Mouse (Mus musculus): Measurements from ENCODE around the gene Dclk1. TPM values are rescaled to one million over a fixed set of nuclear protein-coding genes. Genes with fewer than 3 reads are reported as not detected.

The Dclk1 gene
- polyA plus RNA-seq, 1 experiment from 2014 or later, result 140 TPM

DNA sequence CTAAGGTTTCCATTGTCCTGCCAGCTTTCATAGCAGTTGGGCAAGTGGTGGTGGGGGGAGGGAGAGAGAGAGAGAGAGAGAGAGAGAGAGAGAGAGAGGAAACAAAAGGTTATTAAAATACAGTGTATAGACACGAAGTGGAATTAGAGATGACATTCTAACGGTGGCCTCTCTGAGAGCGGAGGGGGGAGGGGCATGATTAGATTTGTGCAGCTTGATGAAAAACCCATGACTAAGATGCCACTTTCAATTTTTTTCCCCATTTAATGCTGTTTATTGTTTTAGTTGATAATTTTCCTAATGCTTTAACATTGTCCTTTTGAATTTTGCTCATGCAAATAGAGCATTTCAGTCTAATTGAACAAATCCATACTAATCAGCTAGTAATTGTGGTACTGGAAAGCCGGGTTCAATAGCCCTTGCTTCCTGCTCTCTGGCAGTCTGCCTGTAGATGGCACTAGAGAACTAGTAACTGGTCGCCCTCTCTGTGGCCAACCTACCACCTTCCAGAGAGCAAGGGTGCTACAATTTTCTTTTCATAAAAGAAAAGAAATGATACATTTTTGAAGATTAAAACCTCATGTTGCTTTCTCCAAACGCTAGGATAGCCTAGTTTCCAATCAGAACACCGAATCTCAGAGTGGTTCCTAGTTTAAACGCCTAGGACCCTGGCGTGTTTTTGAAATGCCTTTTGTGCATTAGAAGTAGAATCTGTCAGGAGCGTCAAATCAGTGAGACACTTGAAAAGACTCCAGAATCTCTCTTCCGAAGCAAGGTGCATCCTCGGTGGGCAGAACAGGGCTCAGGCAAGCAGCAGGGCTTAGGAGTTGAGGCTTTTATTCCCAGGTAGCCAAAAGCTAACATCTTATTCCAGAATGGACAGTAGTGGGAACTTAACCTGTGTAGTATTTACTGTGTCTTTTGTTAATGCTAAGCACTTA lies 278.3 kb downstream of the Dclk1 start:
- Histone ChIP-seq H3K9ac (ENCODE audit: low read length) (no peak overlapping the region), H3K4me1 (ENCODE audit: control insufficient read depth, insufficient read depth, low read length) (peaks cover 41% of the 10 kb centered on the region), H3K27ac (ENCODE audit: low read depth, low read length) (peak overlapping the region; percentile 45; the same call in 1 of the 2 replicates), H3K27me3 (replicated peaks; ENCODE audit: control insufficient read depth, insufficient read depth, low read length) (no peaks in the 10 kb centered on the region), H3K4me3 (ENCODE audit: low read depth, low read length) (no peak overlapping the region), H3K4me2 (ENCODE audit: low read length) (no peak overlapping the region), H3K36me3 (ENCODE audit: control insufficient read depth, insufficient read depth, low read length) (peaks cover 6% of the 10 kb centered on the region; the same call in 1 of the 2 replicates), H3K9me3 (replicated peaks; ENCODE audit: control insufficient read depth, low read length) (no peaks in the 10 kb centered on the region)
- ATAC-seq (peak; percentile 78), DNase-seq (ENCODE audit: low spot score) (peak; percentile 93)
- WGBS, result 17% methylated on average over 12 of the region's 12 CpGs

DNA sequence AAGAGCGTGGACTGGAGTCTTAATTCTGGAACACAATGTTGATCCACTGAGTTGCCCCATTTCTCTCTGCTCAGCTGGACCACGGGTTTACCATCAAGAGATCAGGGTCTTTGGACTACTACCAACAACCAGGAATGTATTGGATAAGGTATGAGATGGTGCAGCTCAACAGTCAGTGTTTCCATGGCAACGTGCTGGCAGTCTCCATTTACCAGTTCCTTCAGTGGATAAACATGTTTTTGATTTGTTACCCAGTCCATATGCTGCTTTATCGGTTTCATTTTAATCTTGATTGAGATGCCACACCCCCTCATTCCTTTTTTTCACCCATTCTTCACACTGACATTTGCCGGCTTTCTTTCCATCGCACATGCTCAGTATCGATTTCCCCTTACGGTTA lies 279.6 kb downstream of the Dclk1 start:
- no peak overlapping the region for H3K4me3 ChIP-seq (ENCODE audit: low read depth, low read length)
- peak; percentile 89 for DNase-seq (ENCODE audit: low spot score)
- ATAC-seq, result peak; percentile 54; the same call in 1 of the 2 replicates
- peak overlapping the region; percentile 16; the same call in 1 of the 2 replicates for H3K27ac ChIP-seq (ENCODE audit: low read depth, low read length)
- peaks cover 6% of the 10 kb centered on the region; the same call in 1 of the 2 replicates for H3K36me3 ChIP-seq (ENCODE audit: control insufficient read depth, insufficient read depth, low read length)
- no peak overlapping the region for H3K9ac ChIP-seq (ENCODE audit: low read length)
- H3K4me1 ChIP-seq (ENCODE audit: control insufficient read depth, insufficient read depth, low read length), result peaks cover 41% of the 10 kb centered on the region
- H3K27me3 ChIP-seq (replicated peaks; ENCODE audit: control insufficient read depth, insufficient read depth, low read length), result no peaks in the 10 kb centered on the region
- 48% methylated on average over 8 of the region's 8 CpGs for WGBS
- H3K9me3 ChIP-seq (replicated peaks; ENCODE audit: control insufficient read depth, low read length), result no peaks in the 10 kb centered on the region
- 0 out of 2 replicates have a peak overlapping the region, but pooled peaks have one; percentile 8 for H3K4me2 ChIP-seq (ENCODE audit: low read length)

DNA sequence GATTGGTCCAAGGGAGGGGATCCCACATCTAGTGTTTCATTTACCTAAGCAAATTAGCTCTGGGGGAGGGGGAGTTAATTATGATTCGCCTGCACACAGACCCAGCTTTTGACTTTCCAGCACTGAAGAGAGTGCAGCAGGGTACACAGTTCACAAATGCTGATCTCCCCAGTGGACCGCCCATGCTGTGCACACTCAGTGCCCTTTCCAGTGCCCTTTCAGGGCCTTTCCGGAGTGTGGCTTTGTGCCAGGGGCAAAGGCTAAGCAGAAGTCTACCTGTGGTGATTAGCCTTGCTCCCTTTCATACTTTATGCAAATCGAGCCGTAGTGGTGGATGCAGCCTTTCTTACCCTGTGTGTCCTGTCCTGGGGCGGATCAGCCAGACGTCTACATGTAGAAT lies 281.1 kb downstream of the Dclk1 start:
- Histone ChIP-seq H3K9me3 (replicated peaks; ENCODE audit: control insufficient read depth, low read length) (no peaks in the 10 kb centered on the region), H3K4me2 (ENCODE audit: low read length) (no peak overlapping the region), H3K4me3 (ENCODE audit: low read depth, low read length) (no peak overlapping the region), H3K9ac (ENCODE audit: low read length) (peak overlapping the region; percentile 21; the same call in 1 of the 2 replicates), H3K4me1 (ENCODE audit: control insufficient read depth, insufficient read depth, low read length) (peaks cover 44% of the 10 kb centered on the region), H3K27ac (ENCODE audit: low read depth, low read length) (peak overlapping the region; percentile 68; the same call in 1 of the 2 replicates), H3K27me3 (replicated peaks; ENCODE audit: control insufficient read depth, insufficient read depth, low read length) (no peaks in the 10 kb centered on the region), H3K36me3 (ENCODE audit: control insufficient read depth, insufficient read depth, low read length) (no peaks in the 10 kb centered on the region)
- DNase-seq (ENCODE audit: low spot score) (no peak), ATAC-seq (no peak; the same call in 1 of the 2 replicates)
- 9% methylated on average over 7 of the region's 7 CpGs for WGBS

DNA sequence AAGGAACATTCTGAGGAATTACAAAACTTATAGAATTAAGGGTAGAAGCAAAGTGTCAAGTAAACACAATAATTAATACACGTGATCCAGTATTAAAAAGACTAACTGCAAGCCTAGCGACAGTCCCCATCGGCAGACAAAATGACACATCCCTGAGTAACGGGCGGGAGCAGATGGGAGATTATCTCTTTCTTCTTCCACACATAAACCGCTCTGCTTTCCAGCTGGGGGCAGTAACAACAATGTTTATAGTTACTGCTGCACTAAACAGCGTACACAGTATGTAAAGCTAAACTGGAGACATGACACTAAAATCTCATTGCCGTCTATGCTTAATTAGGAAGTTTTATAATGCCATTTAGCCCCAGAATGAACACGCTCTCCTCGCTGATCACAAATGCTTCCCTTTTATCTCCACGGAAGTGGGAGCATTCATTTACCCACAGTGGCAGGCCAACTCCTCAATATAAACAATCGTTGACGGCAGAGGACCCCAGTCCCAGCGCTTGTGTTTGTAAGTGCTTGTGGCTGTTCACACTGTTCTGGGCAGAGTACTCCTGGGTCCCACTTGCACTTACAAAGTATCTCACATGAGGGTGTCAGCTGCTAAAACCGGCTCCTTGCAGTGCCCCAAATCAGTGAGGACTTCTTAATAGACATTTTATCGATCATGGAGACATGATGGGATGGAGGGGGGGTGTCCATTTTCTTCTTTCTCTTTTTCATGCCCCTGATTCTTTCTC lies 281.7 kb downstream of the Dclk1 start:
- Histone ChIP-seq H3K27me3 (replicated peaks; ENCODE audit: control insufficient read depth, insufficient read depth, low read length) (no peaks in the 10 kb centered on the region), H3K27ac (ENCODE audit: low read depth, low read length) (peak overlapping the region; percentile 41; the same call in 1 of the 2 replicates), H3K9me3 (replicated peaks; ENCODE audit: control insufficient read depth, low read length) (no peaks in the 10 kb centered on the region), H3K36me3 (ENCODE audit: control insufficient read depth, insufficient read depth, low read length) (no peaks in the 10 kb centered on the region), H3K4me3 (ENCODE audit: low read depth, low read length) (no peak overlapping the region), H3K4me1 (ENCODE audit: control insufficient read depth, insufficient read depth, low read length) (peaks cover 45% of the 10 kb centered on the region), H3K4me2 (ENCODE audit: low read length) (no peak overlapping the region), H3K9ac (ENCODE audit: low read length) (0 out of 2 replicates have a peak overlapping the region, but pooled peaks have one; percentile 10)
- peak; percentile 78 for DNase-seq (ENCODE audit: low spot score)
- WGBS, result 21% methylated on average over 16 of the region's 16 CpGs
- ATAC-seq, result peak; percentile 21; the same call in 1 of the 2 replicates

DNA sequence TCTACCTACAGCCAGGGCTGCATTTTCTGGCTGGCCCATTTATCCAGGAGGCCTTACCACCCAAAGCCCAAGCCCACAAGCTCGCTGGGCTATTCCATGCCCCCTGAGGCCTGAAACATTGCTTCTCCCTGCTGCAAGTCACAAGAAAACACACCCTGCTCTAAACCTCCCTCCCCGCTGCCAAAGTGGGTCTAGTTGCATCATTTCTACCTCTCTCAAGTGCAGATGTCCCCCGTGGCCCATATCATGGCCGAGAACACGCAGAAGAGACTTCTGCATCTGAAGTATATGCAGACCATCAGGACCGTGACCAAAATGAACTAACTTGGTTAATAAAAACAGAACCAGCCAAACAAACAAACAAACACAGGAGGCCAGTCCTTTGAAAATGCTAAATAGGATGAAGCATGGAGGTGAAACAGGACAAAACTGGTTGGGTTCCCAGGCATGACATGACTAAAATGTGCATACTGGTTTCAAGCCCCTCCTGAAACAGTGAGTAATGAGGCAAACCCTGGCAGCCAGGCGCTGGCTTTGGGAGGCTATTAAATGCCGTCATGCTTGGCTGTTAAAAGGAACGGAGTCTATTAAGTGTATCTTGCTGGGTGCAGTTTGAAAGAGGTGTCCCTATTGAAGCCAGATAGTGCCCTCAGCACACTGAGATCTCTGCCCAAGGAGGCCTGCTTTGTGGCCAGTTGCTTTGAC lies 282.5 kb downstream of the Dclk1 start:
- Histone ChIP-seq H3K36me3 (ENCODE audit: control insufficient read depth, insufficient read depth, low read length) (no peaks in the 10 kb centered on the region), H3K4me1 (ENCODE audit: control insufficient read depth, insufficient read depth, low read length) (peaks cover 44% of the 10 kb centered on the region), H3K4me3 (ENCODE audit: low read depth, low read length) (no peak overlapping the region), H3K9ac (ENCODE audit: low read length) (peak overlapping the region; percentile 10; the same call in 1 of the 2 replicates), H3K27ac (ENCODE audit: low read depth, low read length) (peak overlapping the region; percentile 41; the same call in 1 of the 2 replicates), H3K9me3 (replicated peaks; ENCODE audit: control insufficient read depth, low read length) (no peaks in the 10 kb centered on the region), H3K4me2 (ENCODE audit: low read length) (no peak overlapping the region), H3K27me3 (replicated peaks; ENCODE audit: control insufficient read depth, insufficient read depth, low read length) (no peaks in the 10 kb centered on the region)
- WGBS, result 62% methylated on average over 9 of the region's 9 CpGs
- ATAC-seq (0 out of 2 replicates have a peak, but pooled peaks have one; percentile 13), DNase-seq (ENCODE audit: low spot score) (peak; percentile 81)

DNA sequence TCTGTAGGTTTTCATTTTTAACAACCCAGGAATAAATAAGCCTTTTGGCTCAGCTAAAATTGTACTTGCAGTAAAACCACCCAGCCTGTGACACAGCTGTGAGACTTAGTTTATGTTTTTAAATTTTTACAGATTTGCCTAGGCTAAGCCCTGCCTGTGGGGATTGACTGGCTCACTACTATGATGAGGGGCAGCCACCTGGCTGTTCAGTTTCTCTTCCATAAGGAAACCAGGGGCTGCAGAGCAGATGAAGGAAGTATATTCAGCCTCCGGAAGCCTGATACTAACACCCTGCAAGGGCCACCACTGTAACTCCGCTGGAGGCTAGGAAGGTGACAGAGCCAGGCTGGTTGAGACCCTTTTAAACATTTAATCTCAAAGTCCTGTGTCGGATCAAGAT lies 284.3 kb downstream of the Dclk1 start:
- DNase-seq (ENCODE audit: low spot score), result no peak
- ATAC-seq, result no peak
- no peak overlapping the region for H3K9ac ChIP-seq (ENCODE audit: low read length)
- no peak overlapping the region for H3K27ac ChIP-seq (ENCODE audit: low read depth, low read length)
- H3K4me1 ChIP-seq (ENCODE audit: control insufficient read depth, insufficient read depth, low read length), result peaks cover 37% of the 10 kb centered on the region
- H3K4me2 ChIP-seq (ENCODE audit: low read length), result no peak overlapping the region
- no peak overlapping the region for H3K4me3 ChIP-seq (ENCODE audit: low read depth, low read length)
- no peaks in the 10 kb centered on the region for H3K27me3 ChIP-seq (replicated peaks; ENCODE audit: control insufficient read depth, insufficient read depth, low read length)
- WGBS, result 90% methylated on average over 3 of the region's 3 CpGs
- no peaks in the 10 kb centered on the region for H3K36me3 ChIP-seq (ENCODE audit: control insufficient read depth, insufficient read depth, low read length)
- no peaks in the 10 kb centered on the region for H3K9me3 ChIP-seq (replicated peaks; ENCODE audit: control insufficient read depth, low read length)

DNA sequence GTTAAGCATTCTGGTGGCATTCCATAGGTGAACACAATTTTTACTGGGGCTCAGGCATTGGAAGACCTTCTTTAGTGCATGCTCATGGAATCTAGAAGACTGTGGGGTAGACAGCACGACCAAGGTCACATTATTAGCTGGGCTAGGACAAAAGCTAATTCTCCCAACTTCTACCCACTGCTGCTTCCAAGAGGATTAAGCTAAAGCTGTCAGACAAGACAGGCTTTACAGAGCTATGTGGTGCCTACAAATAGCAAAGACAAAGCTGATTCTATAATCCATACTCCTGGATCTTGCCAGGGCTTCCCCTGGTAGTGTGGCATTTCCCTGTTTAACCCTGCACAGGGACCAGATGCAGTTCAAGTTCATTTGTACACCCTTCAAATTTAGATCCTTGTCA lies 285.4 kb downstream of the Dclk1 start:
- ATAC-seq (no peak), DNase-seq (ENCODE audit: low spot score) (no peak)
- no peak overlapping the region for H3K9ac ChIP-seq (ENCODE audit: low read length)
- no peaks in the 10 kb centered on the region for H3K36me3 ChIP-seq (ENCODE audit: control insufficient read depth, insufficient read depth, low read length)
- WGBS, result 21% methylated on average over 1 of the region's 1 CpGs
- no peaks in the 10 kb centered on the region for H3K9me3 ChIP-seq (replicated peaks; ENCODE audit: control insufficient read depth, low read length)
- H3K4me1 ChIP-seq (ENCODE audit: control insufficient read depth, insufficient read depth, low read length), result peaks cover 27% of the 10 kb centered on the region
- no peaks in the 10 kb centered on the region for H3K27me3 ChIP-seq (replicated peaks; ENCODE audit: control insufficient read depth, insufficient read depth, low read length)
- no peak overlapping the region for H3K4me3 ChIP-seq (ENCODE audit: low read depth, low read length)
- no peak overlapping the region for H3K27ac ChIP-seq (ENCODE audit: low read depth, low read length)
- H3K4me2 ChIP-seq (ENCODE audit: low read length), result no peak overlapping the region

DNA sequence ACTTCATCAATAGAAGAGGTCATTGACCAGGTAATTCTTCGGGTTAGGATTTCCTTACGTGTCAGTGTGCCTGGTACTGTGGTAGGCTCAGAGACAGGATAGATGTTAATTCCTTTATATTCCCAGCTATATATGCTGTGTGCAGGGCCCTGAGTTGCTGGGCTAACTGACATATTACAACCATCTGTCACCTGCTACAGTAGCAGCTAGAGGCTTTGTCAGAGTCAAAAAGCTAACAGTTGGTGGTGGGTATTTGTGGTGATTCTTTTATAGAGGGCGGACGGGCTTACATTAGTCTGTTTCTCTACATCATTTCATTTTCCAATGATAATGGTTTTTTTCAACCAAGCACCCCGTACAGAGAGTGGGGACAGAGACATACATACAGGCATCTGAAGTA lies 285.8 kb downstream of the Dclk1 start:
- H3K27me3 ChIP-seq (replicated peaks; ENCODE audit: control insufficient read depth, insufficient read depth, low read length), result no peaks in the 10 kb centered on the region
- no peaks in the 10 kb centered on the region for H3K9me3 ChIP-seq (replicated peaks; ENCODE audit: control insufficient read depth, low read length)
- no peaks in the 10 kb centered on the region for H3K36me3 ChIP-seq (ENCODE audit: control insufficient read depth, insufficient read depth, low read length)
- H3K9ac ChIP-seq (ENCODE audit: low read length), result no peak overlapping the region
- peak overlapping the region; percentile 27; the same call in 1 of the 2 replicates for H3K27ac ChIP-seq (ENCODE audit: low read depth, low read length)
- WGBS, result 81% methylated on average over 5 of the region's 5 CpGs
- H3K4me2 ChIP-seq (ENCODE audit: low read length), result no peak overlapping the region
- no peak for DNase-seq (ENCODE audit: low spot score)
- no peak overlapping the region for H3K4me3 ChIP-seq (ENCODE audit: low read depth, low read length)
- H3K4me1 ChIP-seq (ENCODE audit: control insufficient read depth, insufficient read depth, low read length), result peaks cover 24% of the 10 kb centered on the region
- ATAC-seq, result no peak

Measured in forebrain, embryonic 14.5 days (tissue).